Mouse (Mus musculus) liver, embryonic 14.5 days (tissue): Measurements from ENCODE around the gene Malrd1. TPM values are rescaled to one million over a fixed set of nuclear protein-coding genes. Genes with fewer than 3 reads are reported as not detected.

Experiments
- ATAC-seq: fragments of 200-750 bp; cut with Nextera tagmentation; 2 replicates; pipeline ENCODE4 v1.8.0; 2017; ENCODE audit warnings: moderate number of reproducible peaks, mild to moderate bottlenecking, moderate library complexity; ENCODE audit not compliant: insufficient read depth
- DNase-seq, 3 experiments: peaks; one replicate each; pipeline ENCODE4 v3.0.0-alpha.2; 2012 to 2013; ENCODE audit warnings: low read depth in 3 of 3, low spot score in 3 of 3
- H3K27ac ChIP-seq: fragments of 300-500 bp; sonication (generic); 2 replicates; pipeline ENCODE4 v1.5.1; 2014; ENCODE audit warnings: moderate library complexity, mild to moderate bottlenecking, control low read depth, inconsistent platforms
- H3K27me3 ChIP-seq: fragments of 300-500 bp; sonication (generic); 2 replicates; pipeline ENCODE4 v1.6.1; 2014; ENCODE audit warnings: mild to moderate bottlenecking, low read length, moderate library complexity; ENCODE audit not compliant: control insufficient read depth, insufficient read depth
- H3K36me3 ChIP-seq: fragments of 300-500 bp; sonication (generic); replicated peaks from 2 replicates; pipeline ENCODE4 v1.6.1; 2014; ENCODE audit warnings: low read depth; ENCODE audit not compliant: control insufficient read depth, insufficient read depth
- H3K4me1 ChIP-seq, 2 experiments: fragments of 200-500 bp in 1 of 2; fragments of 300-500 bp in 1 of 2; sonication (generic) in 1 of 2; replicated peaks; 2 replicates each; pipeline ENCODE4 v1.6.1; 2012 to 2014; ENCODE audit warnings: antibody characterized with exemption in 1 of 2, inconsistent platforms in 1 of 2, low read length in 1 of 2; ENCODE audit not compliant: control insufficient read depth in 2 of 2, insufficient read depth in 2 of 2
- H3K4me2 ChIP-seq: fragments of 300-500 bp; sonication (generic); 2 replicates; pipeline ENCODE4 v1.6.1; 2014; ENCODE audit warnings: low read depth, mild to moderate bottlenecking, control low read depth, moderate library complexity
- H3K4me3 ChIP-seq, 2 experiments: fragments of 200-500 bp in 1 of 2; fragments of 300-500 bp in 1 of 2; sonication (generic) in 1 of 2; 2 replicates each; pipeline ENCODE4 v1.5.1; 2012 to 2014; ENCODE audit warnings: low read depth in 2 of 2, low read length in 2 of 2, mild to moderate bottlenecking in 2 of 2, control low read depth in 1 of 2, inconsistent platforms in 1 of 2, moderate library complexity in 1 of 2; ENCODE audit not compliant: insufficient read depth in 1 of 2
- H3K9ac ChIP-seq: fragments of 300-500 bp; sonication (generic); replicated peaks from 2 replicates; pipeline ENCODE4 v1.6.1; 2014; ENCODE audit warnings: mild to moderate bottlenecking, control low read depth, moderate library complexity
- H3K9me3 ChIP-seq: fragments of 300-500 bp; sonication (generic); 2 replicates; pipeline ENCODE4 v1.6.1; 2016; ENCODE audit warnings: low read length, mixed read lengths; ENCODE audit not compliant: control insufficient read depth
- CTCF ChIP-seq: IDR thresholded peaks from 2 replicates; pipeline ENCODE4 v1.5.1; 2016; ENCODE audit warnings: antibody characterized with exemption, low read depth, control low read depth
- EP300 ChIP-seq: IDR thresholded peaks from 2 replicates; pipeline ENCODE4 v1.6.1; 2016; ENCODE audit warnings: antibody characterized with exemption, low read depth
- WGBS: fragments of 180-500 bp; shearing (Covaris S2); extraction: QIAGEN DNeasy Blood & Tissue Kit; methylation state at CpG from one replicate; pipeline ENCODE4 v1.1.7; 2014; ENCODE audit not compliant: insufficient replicate concordance; 5-methylcytosine and 5-hydroxymethylcytosine counted together
- polyA plus RNA-seq, 2 experiments: library from polyadenylated mRNA; depleted of rRNA in 1 of 2; stranded (reverse) in 1 of 2; unstranded in 1 of 2; fragments of >200 nt; fragmentation: Nextera tagmentation in 1 of 2; extraction: Ambion mirVana in 1 of 2; gene quantifications; 2 replicates each; pipeline versions ENCODE4 v1.2.1 to v1.2.3; 2012 to 2014

Malrd1 gene
- polyA plus RNA-seq, 2 experiments = not detected

DNA sequence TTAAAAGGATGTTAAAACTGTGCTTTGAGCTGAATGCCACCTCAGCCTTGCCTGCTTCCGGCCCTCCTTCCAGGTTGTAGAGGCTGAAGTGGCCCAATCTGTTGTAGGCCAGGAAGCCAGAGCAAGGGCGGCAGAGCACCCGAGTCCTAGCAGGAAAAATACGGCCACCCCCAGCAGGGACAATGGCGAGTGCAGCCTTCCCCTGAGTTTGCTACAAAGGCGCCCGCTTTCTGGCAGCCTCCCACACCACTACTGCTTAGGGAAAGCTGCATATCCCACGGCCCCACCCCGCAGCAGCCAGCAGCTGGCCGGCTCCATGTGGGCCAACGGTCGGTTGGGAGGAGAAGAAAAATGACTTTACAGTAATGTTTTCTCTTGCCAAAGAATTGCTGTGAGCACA, 503.5 kb downstream of the Malrd1 start:
- no peak for TF ChIP-seq EP300
- TF ChIP-seq CTCF = no peak
- WGBS = 60% methylated on average over 12 of the region's 12 CpGs
- DNase-seq (no peak), ATAC-seq (no peak)
- Histone ChIP-seq H3K9me3 (no peaks in the 10 kb centered on the region), H3K4me1 (no peaks in the 10 kb centered on the region), H3K9ac (no peak overlapping the region), H3K27ac (no peak overlapping the region), H3K36me3 (no peaks in the 10 kb centered on the region), H3K27me3 (no peaks in the 10 kb centered on the region), H3K4me3 (no peak overlapping the region), H3K4me2 (no peak overlapping the region)

DNA sequence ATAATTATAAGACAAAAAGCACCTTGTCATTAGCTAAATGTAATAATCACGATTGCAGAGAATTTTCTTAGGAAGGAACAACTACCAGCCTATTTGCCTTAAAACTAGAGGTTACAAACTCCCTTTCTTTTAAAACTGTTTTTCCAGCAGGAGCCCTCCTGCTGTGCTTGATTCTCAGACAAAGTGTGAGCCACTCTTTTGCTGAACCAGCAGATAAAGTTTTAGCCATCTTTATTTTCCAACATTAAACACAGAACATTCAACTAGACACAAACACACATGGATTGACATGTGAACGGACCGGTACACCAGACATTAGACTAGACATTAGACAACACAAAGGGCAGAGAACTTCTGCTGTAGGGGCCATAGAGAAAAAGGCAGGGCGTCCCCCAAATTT, 505.3 kb downstream of the Malrd1 start:
- Histone ChIP-seq H3K9ac (no peak overlapping the region), H3K36me3 (no peaks in the 10 kb centered on the region), H3K9me3 (no peaks in the 10 kb centered on the region), H3K27ac (no peak overlapping the region), H3K4me1 (no peaks in the 10 kb centered on the region), H3K27me3 (no peaks in the 10 kb centered on the region), H3K4me3 (no peak overlapping the region), H3K4me2 (no peak overlapping the region)
- TF ChIP-seq CTCF (no peak), EP300 (no peak)
- whole genome bisulfite sequencing = 53% methylated on average over 4 of the region's 4 CpGs
- no peak for ATAC-seq
- DNase-seq = no peak

DNA sequence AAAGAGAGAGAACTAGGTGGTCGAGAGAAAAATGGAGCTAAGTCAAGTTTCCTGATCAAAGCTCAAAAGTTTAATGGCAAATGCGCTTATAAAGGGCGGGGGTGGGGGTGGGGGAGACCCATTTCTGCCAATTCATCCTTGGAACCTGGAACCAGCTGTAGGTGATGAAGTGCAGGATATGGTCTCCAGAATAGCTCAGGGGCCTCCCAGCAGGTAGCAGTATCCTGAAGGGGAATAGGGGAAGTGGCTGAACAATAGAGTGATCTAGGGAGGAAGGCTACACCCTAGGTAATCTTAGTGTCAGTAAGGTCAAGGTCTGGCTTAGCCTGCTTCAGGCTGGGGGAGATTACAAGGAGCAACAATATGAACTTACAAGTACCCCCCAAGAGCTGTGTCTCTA, 506.5 kb downstream of the Malrd1 start:
- no peaks in the 10 kb centered on the region for H3K9me3 ChIP-seq
- H3K27me3 ChIP-seq = no peaks in the 10 kb centered on the region
- H3K27ac ChIP-seq = no peak overlapping the region
- no peak for ATAC-seq
- no peak overlapping the region for H3K9ac ChIP-seq
- TF ChIP-seq CTCF (no peak), EP300 (no peak)
- 37% methylated on average over 3 of the region's 3 CpGs for WGBS
- no peaks in the 10 kb centered on the region for H3K4me1 ChIP-seq
- no peaks in the 10 kb centered on the region for H3K36me3 ChIP-seq
- no peak for DNase-seq
- H3K4me3 ChIP-seq = no peak overlapping the region
- H3K4me2 ChIP-seq = no peak overlapping the region

DNA sequence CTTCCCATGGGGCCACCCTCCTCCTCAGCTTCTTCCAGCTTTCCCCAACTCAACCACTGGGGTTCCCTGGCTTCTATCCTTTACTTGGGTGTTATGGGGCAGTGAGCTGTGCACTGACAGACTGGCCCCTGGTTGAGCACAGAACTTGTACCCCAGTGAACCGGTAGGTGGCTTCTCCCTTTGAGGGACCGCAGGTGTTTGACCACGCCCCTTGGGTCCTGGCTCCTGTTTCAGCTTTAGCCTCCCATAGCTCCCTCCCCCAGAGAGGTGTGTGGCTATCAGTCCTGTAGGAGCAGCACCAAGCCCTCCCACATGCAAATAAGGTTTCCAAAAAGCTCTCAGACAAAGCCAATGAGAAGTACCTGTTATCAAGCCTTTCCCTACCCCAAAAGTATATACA, 584.4 kb downstream of the Malrd1 start:
- Histone ChIP-seq H3K27me3 (no peaks in the 10 kb centered on the region), H3K4me2 (no peak overlapping the region), H3K4me1 (no peaks in the 10 kb centered on the region), H3K9me3 (no peaks in the 10 kb centered on the region), H3K4me3 (no peak overlapping the region), H3K36me3 (no peaks in the 10 kb centered on the region), H3K9ac (no peak overlapping the region), H3K27ac (no peak overlapping the region)
- ATAC-seq (no peak), DNase-seq (no peak)
- WGBS = 44% methylated on average over 3 of the region's 3 CpGs
- TF ChIP-seq EP300 = no peak
- TF ChIP-seq CTCF = no peak

DNA sequence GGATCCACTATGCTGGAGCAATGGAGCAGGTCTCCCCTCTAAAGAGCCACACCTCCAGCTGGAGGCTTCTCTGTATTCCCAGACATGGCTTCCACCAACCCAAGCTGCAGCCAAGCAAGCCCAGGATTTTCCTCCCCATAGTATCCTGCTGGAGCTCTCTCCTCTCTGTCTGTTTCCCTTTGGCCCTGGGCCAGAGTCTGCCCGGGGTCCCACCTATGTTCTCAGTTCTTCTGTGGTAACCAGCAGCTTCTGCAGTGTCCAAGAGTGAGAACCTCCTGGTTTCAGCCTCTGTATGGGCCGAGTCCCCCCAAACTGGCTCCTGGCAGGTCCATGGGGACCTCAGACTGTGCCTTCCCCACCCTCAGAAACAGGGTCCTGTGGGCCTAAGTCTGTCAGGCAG, 587.1 kb downstream of the Malrd1 start:
- H3K36me3 ChIP-seq = no peaks in the 10 kb centered on the region
- H3K27me3 ChIP-seq = no peaks in the 10 kb centered on the region
- H3K4me3 ChIP-seq = no peak overlapping the region
- no peak overlapping the region for H3K27ac ChIP-seq
- DNase-seq = no peak
- H3K9ac ChIP-seq = no peak overlapping the region
- no peak for ATAC-seq
- H3K4me2 ChIP-seq = no peak overlapping the region
- WGBS = 57% methylated on average over 2 of the region's 2 CpGs
- no peaks in the 10 kb centered on the region for H3K9me3 ChIP-seq
- H3K4me1 ChIP-seq = no peaks in the 10 kb centered on the region
- TF ChIP-seq CTCF (no peak), EP300 (no peak)

DNA sequence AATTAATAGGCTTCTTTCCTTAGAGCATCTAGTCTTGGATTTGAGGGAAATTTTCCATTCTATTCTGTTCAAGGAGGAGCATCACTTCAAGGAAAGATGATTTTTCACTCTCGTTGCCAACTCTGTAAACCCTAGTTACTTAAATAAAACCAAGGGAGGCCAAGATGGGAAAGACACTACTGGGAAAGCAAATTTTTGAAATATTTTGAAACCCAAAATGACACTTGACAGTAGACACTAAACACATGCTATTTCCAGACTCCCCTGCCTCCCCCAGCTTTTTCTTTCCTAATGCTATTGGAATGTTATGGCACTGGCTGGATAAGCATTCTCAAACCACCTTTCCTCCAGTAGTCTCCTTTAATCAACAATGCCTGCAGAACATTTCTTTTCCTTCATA, 621.7 kb downstream of the Malrd1 start:
- Histone ChIP-seq H3K9ac (no peak overlapping the region), H3K4me1 (no peaks in the 10 kb centered on the region), H3K9me3 (no peaks in the 10 kb centered on the region), H3K27ac (no peak overlapping the region), H3K27me3 (no peaks in the 10 kb centered on the region), H3K4me2 (no peak overlapping the region), H3K36me3 (no peaks in the 10 kb centered on the region), H3K4me3 (no peak overlapping the region)
- WGBS = 59% methylated on average over 1 of the region's 1 CpGs
- no peak for TF ChIP-seq CTCF
- TF ChIP-seq EP300 = no peak
- ATAC-seq = no peak
- DNase-seq = no peak
